Mouse (Mus musculus) erythroid progenitor cell, adult 5-6 weeks (primary cell): ENCODE data around the gene Ddx55. TPM values are rescaled to one million over a fixed set of nuclear protein-coding genes. Genes with fewer than 3 reads are reported as not detected.
"Not testable (repeated sequence)": the region's sequence is repeated elsewhere in the genome, so short reads cannot be mapped to it uniquely, and the experiment has no call there.

Source experiments
- ATAC-seq: replicated peaks from 2 replicates; pipeline ENCODE4 v1.8.0; 2016; ENCODE audit warnings: moderate number of reproducible peaks, mild to moderate bottlenecking, moderate TSS enrichment, inconsistent platforms; ENCODE audit not compliant: poor library complexity, low FRiP score, severe bottlenecking
- total RNA-seq, 2 experiments: library from RNA; stranded (forward) in 1 of 2; stranded (reverse) in 1 of 2; fragments of 150-400 nt in 1 of 2; fragments of 186-747, 209-891 nt in 1 of 2; gene quantifications; 2 replicates each; pipeline versions ENCODE4 v1.2.3 to v1.2.4; 2015 to 2017; ENCODE audit warnings: low replicate concordance in 2 of 2

Ddx55 gene
- total RNA-seq, 2 experiments from 2014 or later: 5.0 to 9.6 TPM

DNA sequence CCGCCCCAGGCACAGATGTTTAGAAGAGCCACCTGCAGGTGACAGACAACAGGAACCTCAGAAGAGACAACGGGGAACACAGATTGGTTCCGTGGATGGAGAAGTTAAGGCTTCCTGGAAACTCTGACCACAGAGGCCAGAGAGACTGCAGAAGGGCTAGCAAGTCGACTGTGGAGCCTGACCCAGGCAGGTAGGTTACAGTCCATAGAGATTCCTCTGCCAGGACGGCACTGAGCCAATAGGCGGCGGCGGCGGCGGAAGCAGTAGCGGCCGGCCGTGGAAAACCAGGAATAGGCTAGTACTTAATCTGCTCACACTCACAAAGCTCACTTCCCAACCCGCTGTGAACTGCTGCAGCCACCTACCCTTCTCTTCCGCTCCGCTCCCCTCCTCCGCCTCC lies 15.9 kb upstream of the Ddx55 start:
- no peak for ATAC-seq

DNA sequence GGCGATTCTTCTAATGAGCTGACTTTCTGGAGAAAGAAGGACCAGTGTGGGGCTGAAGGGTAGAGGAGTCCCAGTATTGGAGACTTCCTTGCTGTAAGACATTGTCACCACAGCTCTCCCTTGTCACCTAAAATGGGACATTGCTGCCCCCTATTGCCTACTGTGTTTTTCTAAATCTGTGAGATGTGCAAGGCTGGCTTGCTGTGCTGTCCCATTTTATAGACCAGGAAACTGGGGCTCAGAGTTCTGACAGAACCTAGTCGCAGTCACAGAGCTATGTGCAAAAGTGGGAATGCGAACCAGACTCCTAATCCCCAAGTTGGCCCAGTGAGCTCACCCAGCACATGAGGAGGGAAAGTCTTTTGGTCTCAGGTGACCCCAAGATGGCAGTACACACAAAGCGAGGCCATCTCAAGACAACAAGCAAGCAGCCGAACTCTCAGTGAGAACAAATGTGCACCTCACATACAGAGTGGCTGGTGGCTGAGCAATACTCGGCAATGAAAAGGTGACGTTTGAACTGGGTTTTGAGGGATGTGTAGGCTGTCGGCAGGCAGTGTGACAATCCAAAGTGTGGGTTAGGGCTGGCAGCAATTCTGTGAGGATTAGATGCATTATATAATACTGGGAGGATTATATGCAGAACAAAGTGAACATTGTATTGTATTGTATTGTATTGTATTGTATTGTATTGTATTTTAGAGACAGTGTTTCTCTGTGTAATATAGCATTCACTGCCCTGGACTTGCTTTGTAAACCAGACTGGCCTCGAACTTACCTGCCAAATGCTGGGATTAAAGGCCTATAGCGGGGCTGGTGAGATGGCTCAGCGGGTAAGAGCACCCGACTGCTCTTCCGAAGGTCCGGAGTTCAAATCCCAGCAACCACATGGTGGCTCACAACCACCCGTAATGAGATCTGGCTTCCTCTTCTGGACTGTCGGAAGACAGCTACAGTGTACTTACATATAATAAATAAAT lies 13.6 kb upstream of the Ddx55 start:
- no peak for ATAC-seq

DNA sequence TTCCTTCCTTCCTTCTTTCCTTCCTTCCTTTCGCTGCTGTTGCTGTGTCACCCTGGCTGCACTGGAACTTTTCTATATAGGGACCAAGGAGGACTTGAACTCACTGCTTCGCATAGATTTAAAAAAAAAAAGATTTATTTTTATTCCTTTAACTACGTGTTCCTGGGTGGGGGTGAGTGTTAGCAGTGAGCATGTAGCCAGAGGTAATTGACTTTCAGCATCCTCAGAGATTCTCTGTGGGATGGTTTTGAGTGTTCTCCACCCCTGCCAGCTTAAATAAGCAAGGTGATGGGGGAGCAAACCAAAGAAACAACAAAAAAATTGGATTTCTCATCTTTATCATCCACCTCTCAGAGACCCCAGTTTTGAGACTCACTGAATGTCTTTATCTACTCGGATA lies 12.8 kb upstream of the Ddx55 start:
- no peak for ATAC-seq

DNA sequence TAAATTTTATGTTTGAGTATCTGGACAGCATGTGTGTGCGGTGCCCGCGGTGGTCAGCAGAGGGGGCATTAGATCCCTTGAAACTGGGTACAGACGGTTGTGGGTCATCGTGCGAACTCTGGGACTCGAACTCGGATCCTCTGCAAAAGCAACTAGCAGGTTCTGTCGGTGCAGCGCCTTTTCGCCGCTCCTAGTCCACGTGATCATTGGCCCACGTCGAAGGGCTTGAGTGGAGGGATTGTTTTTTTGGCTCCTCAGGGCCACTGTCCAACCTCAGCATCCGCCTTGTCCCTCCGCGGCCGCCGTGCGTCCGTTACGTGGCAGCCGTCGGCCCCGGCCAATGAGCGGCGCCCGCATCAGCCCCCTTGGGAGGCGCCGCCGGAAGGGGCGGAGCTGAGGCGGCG lies 12.3 kb upstream of the Ddx55 start, which contains the start of gene Tmed2:
TSS of gene Tmed2 (plus strand) at position 313 of the 404 bp plus-strand sequence.
- ATAC-seq: peak; percentile 98

DNA sequence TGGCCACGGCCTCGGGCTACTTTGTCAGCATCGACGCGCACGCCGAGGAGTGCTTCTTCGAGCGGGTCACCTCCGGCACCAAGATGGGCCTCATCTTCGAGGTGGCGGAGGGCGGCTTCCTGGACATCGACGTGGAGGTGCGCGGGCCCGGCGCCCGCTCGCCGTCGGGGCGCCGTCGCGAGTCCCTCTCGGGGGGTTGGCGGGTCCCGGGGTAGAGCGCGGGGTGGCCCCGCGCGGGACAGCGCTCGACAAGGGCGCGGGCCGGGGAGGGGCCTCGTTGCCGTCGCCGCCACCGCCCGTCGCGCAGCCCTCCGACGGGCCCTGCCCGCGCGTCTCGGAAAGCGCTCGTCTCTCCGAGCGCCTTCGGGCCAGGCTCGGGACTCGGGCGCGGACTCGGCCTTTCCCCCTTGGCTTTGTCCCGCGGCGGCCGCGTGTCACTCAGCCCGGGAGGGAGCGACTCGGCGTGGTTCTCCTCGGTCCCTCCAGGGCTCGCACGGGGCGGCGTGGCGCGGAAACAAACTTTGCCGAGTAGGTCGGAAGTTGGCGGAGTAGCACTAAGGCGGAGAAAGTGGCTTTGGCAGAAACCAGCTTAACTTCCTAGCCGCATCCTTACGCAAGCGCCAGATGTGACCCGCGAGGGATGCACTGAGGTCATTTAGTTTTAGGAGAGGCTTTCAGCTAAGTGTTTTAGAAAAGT lies 11.6 kb upstream of the Ddx55 start:
- ATAC-seq: peak; percentile 77

DNA sequence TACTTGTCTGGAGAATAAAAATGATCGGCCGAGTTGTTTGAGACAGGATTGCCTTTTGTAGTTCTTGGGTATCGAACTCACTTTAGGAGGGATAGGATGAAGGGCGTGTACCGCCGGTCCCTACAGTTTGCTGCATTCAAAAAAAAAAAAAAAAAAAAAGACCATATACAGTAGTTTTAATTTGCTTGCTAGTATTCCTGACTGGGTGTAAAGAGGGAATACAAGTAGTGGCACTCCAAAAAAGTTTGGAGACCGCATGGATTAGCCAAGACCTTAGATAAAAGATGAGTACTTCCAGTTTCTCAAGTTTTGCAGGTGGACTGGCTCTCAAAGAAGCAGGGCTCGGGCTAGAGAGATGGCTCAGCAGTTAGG lies 11.1 kb upstream of the Ddx55 start:
- ATAC-seq: no peak

DNA sequence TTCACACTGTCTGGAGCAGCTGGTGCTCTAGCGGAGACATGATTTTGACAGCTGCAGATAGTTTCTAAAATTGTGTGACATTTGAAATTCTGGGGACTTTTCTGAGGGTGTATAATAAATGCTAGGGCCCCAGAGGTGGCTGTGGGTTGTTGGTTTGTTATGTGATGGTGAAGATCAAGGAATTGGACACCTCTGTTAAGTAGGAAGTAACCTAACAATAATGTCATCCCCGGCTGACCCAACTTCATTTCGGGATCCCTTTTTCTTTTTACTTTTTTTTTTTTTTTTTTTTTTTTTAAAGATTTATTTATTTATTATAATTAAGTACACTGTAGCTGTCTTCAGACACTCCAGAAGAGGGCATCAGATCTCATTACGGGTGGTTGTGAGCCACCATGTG lies 1.9 kb upstream of the Ddx55 start:
- not testable (repeated sequence) for ATAC-seq

DNA sequence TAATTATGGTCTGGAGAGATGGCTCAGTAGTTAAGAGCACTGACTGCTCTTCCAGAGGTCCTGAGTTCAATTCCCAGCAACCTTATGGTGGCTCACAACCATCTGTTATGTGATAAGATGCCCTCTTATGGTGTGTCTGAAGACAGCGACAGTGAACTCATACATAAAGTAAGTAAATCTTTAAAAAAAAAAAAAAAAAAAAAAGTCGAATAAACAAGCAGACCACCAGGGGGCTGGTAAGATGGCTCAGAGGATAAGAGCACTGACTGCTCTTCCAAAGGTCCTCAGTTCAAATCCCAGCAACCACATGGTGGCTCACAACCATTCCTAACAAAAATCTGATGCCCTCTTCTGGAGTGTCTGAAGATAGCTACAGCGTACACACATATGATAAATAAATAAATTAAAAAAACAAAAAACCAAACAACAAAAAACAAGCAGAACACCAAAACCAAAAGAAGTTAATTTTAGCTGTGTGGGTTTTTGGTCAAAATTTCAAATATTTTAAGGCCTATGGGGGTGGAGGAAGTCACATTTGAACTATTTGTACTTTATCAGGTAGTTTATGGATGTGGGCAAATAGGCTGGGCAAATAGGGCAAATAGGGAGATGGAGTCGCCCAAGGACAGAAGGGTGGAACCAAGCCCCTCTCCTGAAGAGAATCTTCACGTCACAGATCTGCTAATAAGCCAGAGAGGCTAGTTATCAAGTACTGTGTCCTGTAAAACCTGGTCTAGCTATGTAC lies 1.1 kb upstream of the Ddx55 start:
- ATAC-seq: not testable (repeated sequence)

DNA sequence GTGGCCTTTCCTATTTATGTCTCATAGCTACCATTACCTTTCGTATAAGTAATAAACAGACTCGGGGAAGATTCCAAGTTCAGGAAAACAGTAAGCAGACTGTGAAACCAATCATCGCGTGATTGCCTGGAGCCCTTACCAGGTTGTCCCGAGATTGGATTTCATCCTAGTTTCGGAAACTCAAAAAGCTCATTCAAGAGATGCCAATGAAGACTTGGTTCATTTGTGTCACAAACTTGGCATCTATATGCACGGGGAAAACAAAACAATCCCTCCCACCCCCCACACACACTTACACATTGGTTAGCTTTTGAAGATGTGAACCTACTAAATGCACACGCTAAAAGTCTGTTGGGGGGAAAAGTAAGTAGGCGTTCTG lies 581 bp upstream of the Ddx55 start:
- ATAC-seq: no peak

DNA sequence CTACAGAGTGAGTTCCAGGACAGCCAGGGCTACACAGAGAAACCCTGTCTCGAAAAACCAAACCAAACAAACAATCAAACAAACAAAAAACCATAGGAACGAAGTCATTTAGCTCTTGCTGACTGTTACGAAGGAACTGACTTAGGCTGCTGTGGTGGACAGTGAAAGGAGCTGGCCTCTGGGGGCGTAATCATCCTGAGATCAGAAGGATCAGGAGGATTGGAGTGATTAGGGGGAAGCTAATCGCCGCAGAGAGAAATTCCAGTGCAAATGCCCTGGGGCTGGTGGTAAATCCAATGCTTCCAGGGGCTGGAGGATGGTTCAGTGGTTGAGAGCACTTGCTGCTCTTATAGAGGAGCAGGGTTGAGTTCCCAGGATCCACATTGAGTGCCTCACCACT lies 943 bp downstream of the Ddx55 start:
- no peak for ATAC-seq

DNA sequence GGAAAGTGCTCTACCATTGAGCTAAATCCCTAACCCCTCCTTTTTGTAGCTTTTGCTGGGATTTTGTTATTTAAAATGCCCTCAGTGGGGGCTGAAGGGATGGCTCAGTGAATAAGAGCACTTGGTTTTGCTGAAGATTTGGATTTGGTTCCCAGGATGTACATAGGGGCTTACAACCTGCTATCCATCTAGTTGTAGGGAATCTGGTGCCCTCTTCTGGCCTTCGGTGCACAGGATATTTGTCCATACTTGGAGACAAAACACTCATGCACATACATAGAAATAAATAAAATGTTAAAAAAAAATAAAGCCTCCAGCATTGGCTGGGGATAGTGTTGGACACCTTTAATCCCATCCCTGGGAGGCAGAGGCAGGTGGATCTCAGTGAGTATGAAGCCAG lies 2.5 kb downstream of the Ddx55 start:
- ATAC-seq: no peak

DNA sequence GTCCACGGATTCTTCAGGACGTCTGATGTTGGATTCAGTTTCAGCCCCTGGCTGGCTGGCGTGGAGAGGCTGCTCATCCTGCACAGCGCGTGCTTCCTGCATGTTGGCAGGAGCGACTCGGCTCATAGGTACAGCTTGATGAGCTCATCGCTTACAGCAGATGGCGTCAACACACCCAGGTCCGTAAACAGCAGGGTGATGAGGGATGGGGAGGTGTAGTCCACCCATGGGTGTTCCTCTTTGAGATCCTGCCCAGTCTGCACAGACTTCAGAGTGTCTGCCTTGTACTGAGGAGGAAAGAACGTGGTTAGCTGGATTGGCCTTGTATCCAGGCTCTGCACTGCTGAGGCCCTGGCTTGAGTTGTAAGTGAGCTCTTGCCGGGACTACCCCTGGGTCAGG lies 18.4 kb downstream of the Ddx55 start:
- no peak for ATAC-seq

DNA sequence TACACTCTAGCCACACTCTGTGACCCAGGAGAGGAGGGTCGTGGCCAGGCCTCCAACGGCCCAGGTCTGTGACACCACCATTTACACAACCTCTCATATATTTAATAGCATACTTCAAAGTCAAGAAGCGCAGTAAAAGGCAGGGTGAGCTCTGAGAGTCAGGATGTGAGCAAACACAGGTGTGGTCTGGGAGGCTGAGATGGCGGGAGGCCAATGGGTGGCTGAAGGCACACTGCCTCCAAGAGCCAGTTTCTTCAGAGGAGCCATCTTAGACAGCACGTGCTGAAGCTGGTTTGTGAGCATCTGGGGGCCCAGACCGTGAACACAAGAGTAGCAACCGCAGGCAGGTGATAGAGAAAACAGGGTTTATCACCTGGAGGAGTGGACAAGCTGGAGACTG lies 22.8 kb downstream of the Ddx55 start:
- ATAC-seq: no peak

DNA sequence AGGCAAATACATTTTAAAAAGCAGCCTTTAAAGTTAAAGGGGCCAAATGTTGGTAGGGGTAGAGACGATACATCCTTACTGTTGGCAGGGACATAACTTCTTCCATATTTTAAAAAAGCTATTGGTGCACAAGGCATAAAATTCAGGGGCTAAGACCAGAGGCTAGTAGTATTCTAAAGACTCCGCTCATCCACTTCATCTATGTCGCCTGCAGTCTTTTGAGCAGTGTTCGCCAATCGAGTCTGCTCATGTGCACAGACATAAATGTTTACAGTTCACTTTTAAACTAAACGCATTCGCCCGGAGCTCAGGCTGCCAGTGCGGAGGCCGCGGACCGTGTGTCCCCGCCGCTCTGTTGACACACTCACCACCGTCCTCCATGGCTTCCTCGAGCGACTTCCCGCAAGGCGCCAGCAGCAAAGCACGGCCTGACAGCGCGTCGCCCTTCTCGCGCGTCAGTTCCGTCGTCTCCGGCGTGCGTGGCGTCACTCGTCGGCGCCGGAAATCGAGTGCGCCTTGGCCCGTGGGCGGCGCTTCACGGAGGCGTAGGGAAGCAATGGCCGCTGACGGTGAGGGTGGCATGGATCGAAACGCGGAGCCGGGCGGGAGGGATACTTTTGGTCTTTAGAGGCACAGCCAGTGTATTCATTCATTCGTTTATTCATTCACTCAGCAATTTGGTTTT lies 26.1 kb downstream of the Ddx55 start, which contains the start of the genes Eif2b1 and Gtf2h3:
TSS of gene Eif2b1 (minus strand) at position 499 of the 685 bp plus-strand sequence.
TSS of gene Gtf2h3 (plus strand) at position 508 of the 685 bp plus-strand sequence.
- peak; percentile 100 for ATAC-seq

DNA sequence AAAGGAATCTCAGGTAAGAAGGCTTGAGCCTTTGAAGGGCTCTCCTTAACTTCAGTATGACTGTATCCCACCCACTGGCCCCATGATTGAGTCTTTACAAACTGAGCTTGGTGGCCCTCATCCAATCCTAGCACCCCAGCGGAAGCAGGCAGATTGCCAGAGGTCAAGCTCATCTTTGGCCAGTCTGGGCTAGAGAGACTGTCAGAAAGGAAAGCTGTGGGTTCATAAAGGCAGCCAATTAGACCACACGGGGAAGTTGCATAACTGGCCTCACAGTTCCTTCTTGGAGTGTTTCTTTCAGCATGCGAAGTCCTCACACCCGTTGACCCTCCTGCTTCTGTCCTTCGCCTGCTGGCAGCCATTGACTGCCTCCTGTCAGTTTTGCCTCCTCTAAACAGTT lies 29.9 kb downstream of the Ddx55 start:
- no peak for ATAC-seq

DNA sequence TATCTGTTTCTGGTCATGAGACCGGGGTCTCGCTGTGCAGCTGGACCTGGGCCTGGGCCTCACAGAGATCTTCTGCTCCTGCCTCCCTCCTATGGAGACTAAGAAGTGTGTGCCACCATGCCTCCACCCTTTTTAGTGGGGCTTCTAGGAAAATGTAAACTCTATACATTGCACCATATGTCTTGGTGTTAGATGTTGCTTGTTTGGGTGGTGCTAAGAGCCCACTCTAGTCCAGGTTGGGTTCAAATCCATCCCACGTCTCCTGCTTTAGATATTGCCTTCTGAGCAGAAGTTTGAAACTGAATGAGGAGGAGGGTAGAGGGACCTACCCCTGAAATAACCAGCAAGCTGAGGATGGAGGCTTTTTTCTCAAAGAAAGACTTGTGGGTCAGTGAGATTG lies 40.1 kb downstream of the Ddx55 start:
- no peak for ATAC-seq

DNA sequence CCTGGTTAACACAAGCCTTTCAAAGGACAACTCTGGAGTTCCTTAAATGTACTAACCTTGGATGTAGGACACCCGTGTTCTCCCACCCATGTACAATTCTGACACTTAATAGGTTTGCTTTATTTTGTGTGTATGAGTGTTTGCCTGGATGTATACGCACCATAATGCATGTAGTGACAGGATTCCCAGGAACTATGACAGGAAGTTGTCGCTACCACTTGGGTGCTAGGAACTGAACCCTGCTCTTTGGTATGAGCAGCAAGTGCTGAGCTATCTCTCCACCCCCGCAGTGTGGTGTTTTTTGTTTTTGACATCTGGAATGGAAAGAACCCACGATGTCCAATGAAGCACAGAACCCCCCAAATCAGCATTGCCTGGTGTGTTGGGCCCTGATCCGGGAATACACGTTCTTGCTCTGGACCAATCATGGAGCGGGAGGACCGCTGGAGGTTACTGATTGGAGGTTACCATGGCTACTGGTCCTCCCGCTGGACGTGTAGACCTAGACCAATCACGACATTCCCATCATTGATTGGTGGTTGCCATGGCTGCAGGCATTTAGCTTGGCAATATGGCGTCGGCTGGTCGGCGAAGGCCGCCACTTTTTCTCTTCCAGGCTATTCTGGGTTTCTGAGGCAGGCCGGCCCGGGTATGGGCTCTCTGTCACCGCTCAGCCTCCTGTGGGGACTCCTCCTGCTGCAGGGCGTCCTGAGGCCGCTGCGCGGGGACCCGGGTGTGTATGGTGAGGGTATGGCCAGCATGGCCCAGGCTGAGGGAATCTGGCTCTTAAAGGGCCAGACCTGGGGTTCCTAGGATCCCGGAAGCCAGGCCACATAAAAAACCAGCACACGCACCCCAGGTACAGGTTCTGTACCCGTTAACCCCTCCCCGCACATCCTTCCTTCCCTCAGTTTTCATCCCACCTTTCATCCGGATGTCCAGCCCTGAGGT lies 45.8 kb downstream of the Ddx55 start:
- ATAC-seq: peak; percentile 86

DNA sequence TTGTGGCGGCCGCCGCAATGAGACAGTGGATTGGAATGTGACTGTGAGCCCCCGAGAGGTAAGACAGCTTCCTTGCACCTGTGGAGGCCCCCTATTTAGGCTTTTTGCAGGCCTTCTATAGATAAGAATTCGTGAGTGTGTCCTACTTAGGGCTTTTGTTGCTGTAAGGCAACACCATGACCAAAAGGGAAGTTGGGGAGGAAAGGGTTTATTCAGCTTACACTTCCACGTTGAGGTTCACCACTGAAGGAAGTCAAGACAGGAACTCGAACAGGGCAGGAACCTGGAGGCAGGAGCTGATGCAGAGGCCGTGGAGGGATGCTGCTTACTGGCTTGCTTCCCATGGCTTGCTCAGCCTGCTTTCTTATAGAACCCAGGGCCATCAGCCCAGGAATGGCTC lies 47.1 kb downstream of the Ddx55 start:
- not testable (repeated sequence) for ATAC-seq

DNA sequence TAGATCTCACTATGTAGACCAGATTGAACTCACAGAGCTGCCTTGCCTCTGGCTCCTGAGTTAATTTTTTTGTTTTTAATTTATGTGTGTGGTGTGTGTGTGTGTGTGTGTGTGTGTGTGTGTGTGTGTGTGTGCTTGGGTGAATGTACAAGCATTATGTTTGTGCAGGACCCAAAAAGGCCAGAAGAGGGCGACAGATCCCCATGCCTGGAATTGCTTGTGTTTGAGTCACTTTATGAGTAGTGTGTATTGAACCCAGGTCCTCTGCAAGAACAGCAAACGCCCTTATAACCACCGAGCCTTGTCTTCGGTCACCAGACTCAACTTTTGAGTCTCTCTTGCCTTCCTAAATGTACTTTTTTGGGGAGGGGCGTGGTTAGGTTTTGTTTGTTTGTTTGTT lies 49.7 kb downstream of the Ddx55 start:
- ATAC-seq: no peak
